Mouse (Mus musculus): Measurements from ENCODE around the gene Gm10273. TPM values are rescaled to one million over a fixed set of nuclear protein-coding genes. Genes with fewer than 3 reads are reported as not detected.
"Not testable (repeated sequence)": the region's sequence is repeated elsewhere in the genome, so short reads cannot be mapped to it uniquely, and the experiment has no call there.

Gene Gm10273
- polyA plus RNA-seq, 1 experiment from 2014 or later = 2.4 TPM

DNA sequence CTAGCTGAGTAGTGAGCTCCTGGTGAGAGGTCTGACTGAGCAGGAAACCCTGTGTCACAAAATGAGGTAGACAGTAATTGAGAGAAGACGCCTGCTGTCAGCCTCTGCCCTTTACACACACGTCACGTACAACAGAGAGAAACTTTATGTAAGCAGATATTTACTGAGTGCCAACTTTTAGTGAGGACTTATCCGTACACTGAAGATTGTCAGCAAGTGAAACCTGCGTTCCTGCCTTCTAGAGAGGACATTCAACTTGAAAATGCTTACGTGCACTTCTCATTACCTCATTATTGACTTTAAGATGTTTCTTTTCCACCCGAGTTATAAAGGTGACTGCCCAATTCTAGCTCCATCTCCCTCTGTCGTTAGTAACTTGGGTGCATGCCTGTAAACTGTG lies 26.7 kb upstream of the Gm10273 start:
- no peak overlapping the region for H3K4me3 ChIP-seq
- no peak for DNase-seq (ENCODE audit: low spot score)
- H3K4me1 ChIP-seq (replicated peaks) = 0 out of 2 replicates have a peak, but pooled peaks cover 6% of the 10 kb centered on the region
- no peaks in the 10 kb centered on the region for H3K27me3 ChIP-seq (ENCODE audit: insufficient read depth, poor library complexity, severe bottlenecking)
- no peaks in the 10 kb centered on the region for H3K9me3 ChIP-seq
- peaks cover 97% of the 10 kb centered on the region for H3K36me3 ChIP-seq
- WGBS = 90% methylated on average over 8 of the region's 8 CpGs
- no peak overlapping the region for H3K27ac ChIP-seq

DNA sequence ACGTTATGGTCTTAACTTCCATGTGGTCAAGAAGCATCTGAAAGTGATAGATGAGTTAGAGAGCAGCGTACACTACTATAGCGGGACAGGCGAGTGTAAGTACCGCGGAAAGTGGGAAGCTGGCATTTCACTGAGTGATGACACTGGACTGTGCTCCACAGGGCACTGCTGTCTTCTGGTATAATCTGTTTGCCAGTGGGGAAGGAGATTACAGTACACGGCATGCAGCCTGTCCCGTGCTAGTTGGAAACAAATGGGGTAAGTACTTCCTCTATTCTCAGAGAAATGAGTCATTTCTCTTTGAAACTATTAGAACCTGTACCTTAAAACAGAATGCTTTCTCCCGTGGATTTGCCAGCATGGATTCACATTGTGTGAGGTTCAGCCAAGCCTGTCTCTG lies 26.0 kb upstream of the Gm10273 start:
- no peak for DNase-seq (ENCODE audit: low spot score)
- Histone ChIP-seq H3K36me3 (peaks cover 97% of the 10 kb centered on the region), H3K4me3 (no peak overlapping the region), H3K9me3 (no peaks in the 10 kb centered on the region), H3K27ac (no peak overlapping the region), H3K4me1 (replicated peaks) (0 out of 2 replicates have a peak, but pooled peaks cover 6% of the 10 kb centered on the region), H3K27me3 (ENCODE audit: insufficient read depth, poor library complexity, severe bottlenecking) (no peaks in the 10 kb centered on the region)
- WGBS = 96% methylated on average over 9 of the region's 9 CpGs

DNA sequence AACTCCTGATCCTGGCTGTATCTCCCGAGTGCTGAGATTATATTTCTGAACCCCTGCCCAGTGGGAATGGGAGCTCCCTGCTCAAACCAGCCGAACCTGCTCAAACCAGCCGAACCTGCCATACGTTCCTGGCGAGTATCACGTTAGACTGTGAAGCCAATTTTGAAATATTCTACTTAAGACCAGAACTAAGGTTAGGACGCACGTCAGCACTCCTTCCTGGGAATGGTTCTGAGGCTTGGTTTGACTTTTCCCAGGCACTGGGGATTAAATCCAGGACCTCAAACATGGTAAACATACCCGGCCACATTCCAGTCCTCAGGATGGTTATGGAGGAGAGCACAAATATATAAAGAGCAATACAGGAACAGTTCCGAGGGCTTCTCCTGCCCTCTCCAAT lies 17.5 kb upstream of the Gm10273 start:
- H3K4me1 ChIP-seq (replicated peaks) = no peaks in the 10 kb centered on the region
- H3K27me3 ChIP-seq (ENCODE audit: insufficient read depth, poor library complexity, severe bottlenecking) = no peaks in the 10 kb centered on the region
- no peak for DNase-seq (ENCODE audit: low spot score)
- H3K27ac ChIP-seq = no peak overlapping the region
- H3K9me3 ChIP-seq = no peaks in the 10 kb centered on the region
- H3K36me3 ChIP-seq = peaks cover 33% of the 10 kb centered on the region
- no peak overlapping the region for H3K4me3 ChIP-seq
- 92% methylated on average over 10 of the region's 10 CpGs for WGBS

DNA sequence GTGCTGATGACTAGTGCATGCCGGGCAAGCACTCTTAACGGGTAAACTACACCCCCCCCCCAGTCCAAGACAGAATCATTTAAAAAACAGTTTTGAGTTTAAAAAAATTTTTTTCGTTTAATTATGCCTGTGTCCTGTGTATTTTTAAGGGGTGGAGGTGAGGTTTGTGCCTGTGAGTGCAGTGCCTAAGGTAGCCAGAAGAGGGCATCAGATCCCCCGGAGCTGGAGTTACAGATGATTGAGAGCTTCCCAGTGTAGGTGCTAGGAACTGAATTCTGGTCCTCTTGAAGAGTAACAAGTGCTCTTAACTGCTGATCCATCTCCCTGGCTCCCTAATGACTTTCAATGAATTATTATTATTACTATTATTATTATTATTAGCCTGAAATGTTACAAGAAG lies 16.7 kb upstream of the Gm10273 start:
- 91% methylated on average over 4 of the region's 4 CpGs for WGBS
- Histone ChIP-seq H3K27ac (no peak overlapping the region), H3K36me3 (peaks cover 26% of the 10 kb centered on the region), H3K9me3 (no peaks in the 10 kb centered on the region), H3K4me3 (no peak overlapping the region), H3K27me3 (ENCODE audit: insufficient read depth, poor library complexity, severe bottlenecking) (no peaks in the 10 kb centered on the region), H3K4me1 (replicated peaks) (no peaks in the 10 kb centered on the region)
- DNase-seq (ENCODE audit: low spot score) = no peak

DNA sequence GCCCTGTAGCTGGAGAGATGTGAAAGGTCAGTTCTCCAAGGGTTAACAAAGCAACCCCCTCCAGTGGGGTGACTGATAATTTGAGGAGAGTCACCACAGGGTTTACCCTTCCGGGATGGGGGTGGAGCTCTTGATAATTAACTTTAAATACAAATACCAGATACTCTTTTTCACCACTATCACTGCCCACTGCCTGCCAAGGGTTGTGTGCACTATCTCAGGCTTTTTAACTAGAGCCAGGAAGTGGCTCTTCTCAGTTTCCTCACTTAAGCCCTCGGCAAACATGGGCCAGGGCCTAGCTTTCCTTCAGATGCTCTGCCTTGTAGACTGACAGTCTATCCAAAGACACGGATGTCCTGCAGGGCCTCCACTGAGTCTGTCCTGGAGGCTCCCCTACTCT lies 15.5 kb upstream of the Gm10273 start:
- WGBS = 64% methylated on average over 3 of the region's 3 CpGs
- Histone ChIP-seq H3K27me3 (ENCODE audit: insufficient read depth, poor library complexity, severe bottlenecking) (no peaks in the 10 kb centered on the region), H3K36me3 (0 out of 2 replicates have a peak, but pooled peaks cover 14% of the 10 kb centered on the region), H3K27ac (no peak overlapping the region), H3K9me3 (no peaks in the 10 kb centered on the region), H3K4me3 (no peak overlapping the region), H3K4me1 (replicated peaks) (no peaks in the 10 kb centered on the region)
- no peak for DNase-seq (ENCODE audit: low spot score)

DNA sequence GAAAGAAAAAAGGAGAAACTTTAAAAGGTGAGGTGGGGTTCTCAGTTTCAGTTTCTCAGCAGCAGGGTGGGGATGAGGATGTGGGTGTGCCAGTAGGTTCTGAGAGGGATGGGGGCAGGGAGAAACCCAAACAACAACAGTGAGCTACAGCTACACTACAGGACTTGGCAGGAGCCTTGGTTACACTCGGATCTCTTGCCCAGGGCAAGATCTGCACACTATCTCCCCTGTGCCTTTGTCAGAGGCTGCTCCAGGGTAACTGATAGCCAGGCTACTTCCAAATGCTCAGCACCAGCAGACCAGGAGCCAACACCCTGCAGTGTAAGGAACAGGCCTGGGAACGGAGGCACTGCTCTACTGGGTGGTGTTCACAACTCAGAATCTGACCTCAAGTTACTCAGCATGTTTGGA lies 15.0 kb upstream of the Gm10273 start:
- 80% methylated on average over 2 of the region's 2 CpGs for WGBS
- no peaks in the 10 kb centered on the region for H3K4me1 ChIP-seq (replicated peaks)
- H3K27ac ChIP-seq = no peak overlapping the region
- no peaks in the 10 kb centered on the region for H3K27me3 ChIP-seq (ENCODE audit: insufficient read depth, poor library complexity, severe bottlenecking)
- H3K36me3 ChIP-seq = 0 out of 2 replicates have a peak, but pooled peaks cover 9% of the 10 kb centered on the region
- no peak for DNase-seq (ENCODE audit: low spot score)
- no peak overlapping the region for H3K4me3 ChIP-seq
- H3K9me3 ChIP-seq = no peaks in the 10 kb centered on the region

DNA sequence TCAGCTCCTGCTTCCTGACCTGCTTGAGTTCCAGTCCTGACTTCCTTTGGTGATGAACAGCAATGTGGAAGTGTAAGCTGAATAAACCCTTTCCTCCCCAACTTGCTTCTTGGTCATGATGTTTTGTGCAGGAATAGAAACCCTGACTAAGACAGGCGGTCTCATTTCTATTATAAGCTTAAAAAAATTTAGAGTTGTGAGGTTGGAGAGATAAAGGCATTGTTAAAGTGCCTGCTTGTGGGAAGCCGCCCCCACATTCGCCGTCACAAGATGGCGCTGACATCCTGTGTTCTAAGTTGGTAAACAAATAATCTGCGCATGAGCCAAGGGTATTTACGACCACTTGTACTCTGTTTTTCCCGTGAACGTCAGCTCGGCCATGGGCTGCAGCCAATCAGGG lies 13.9 kb upstream of the Gm10273 start:
- not testable (repeated sequence) for H3K27me3 ChIP-seq (ENCODE audit: insufficient read depth, poor library complexity, severe bottlenecking); H3K27ac ChIP-seq; H3K4me1 ChIP-seq (replicated peaks); H3K9me3 ChIP-seq; H3K4me3 ChIP-seq; DNase-seq (ENCODE audit: low spot score); H3K36me3 ChIP-seq
- WGBS = 86% methylated on average over 7 of the region's 10 CpGs

DNA sequence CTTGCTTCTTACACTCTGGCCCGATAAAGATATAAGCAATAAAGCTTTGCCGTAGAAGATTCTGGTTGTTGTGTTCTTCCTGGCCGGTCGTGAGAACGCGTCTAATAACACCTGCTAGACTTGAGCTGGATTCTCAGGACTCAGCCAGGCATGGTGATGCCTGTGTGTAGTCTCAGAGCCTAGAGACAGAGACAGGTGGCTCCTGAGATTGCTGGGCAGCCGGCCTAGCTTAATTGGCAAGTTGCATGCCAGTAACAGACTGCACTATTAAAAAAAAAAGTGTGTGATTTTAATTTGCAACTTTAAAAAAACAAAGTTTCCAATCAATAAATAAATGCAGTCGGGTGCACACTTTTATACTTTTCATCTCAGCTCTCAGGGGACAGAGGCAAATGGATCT lies 8.5 kb upstream of the Gm10273 start:
- Histone ChIP-seq H3K27ac (no peak overlapping the region), H3K4me3 (no peak overlapping the region), H3K4me1 (replicated peaks) (no peaks in the 10 kb centered on the region), H3K27me3 (ENCODE audit: insufficient read depth, poor library complexity, severe bottlenecking) (no peaks in the 10 kb centered on the region), H3K36me3 (0 out of 2 replicates have a peak, but pooled peaks cover 4% of the 10 kb centered on the region), H3K9me3 (peaks cover 13% of the 10 kb centered on the region)
- DNase-seq (ENCODE audit: low spot score) = no peak
- WGBS = 92% methylated on average over 8 of the region's 8 CpGs

DNA sequence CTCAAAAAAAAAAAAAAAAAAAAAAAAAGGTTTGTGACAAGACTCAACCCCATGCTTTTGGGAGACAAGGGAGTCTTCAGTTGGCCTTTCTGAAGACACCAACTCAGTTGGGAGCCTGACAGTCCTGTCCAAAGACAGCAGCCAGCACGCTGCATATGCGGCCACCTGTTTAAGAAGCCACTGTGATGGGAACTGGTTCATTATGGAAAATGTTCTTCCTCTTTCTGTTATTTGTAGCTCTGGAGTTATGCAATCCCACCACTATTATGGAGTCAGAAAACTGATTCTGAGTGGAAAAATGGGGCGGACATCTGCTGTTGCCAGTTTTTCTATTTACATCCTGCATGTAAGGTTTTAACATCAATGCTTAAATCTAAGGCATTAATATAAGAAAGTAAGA lies 5.8 kb upstream of the Gm10273 start:
- no peaks in the 10 kb centered on the region for H3K4me1 ChIP-seq (replicated peaks)
- no peak for DNase-seq (ENCODE audit: low spot score)
- WGBS = 96% methylated on average over 3 of the region's 3 CpGs

DNA sequence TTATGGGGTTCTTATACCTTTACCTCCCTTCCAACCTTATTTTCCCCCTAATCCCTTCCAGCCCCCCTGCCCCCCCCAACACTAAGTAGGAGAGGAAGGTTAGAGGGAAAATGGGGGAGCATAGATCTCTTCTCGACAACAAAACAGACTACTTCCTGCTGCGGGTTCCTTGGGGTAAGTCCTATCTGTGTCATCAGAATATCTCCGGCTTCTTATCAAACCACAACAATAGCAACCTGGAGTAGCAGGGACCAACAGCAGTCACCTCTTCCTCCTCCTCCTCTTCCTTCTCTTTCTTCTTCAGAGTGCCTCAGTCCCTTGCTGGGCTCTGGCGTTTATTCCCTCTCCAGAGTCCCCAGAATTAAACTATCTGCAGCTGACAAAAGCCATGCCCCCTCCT lies 3.5 kb upstream of the Gm10273 start:
- no peaks in the 10 kb centered on the region for H3K27me3 ChIP-seq (ENCODE audit: insufficient read depth, poor library complexity, severe bottlenecking)
- DNase-seq (ENCODE audit: low spot score) = no peak
- no peak overlapping the region for H3K27ac ChIP-seq
- 0 out of 2 replicates have a peak, but pooled peaks cover 4% of the 10 kb centered on the region for H3K36me3 ChIP-seq
- peaks cover 13% of the 10 kb centered on the region for H3K9me3 ChIP-seq
- 73% methylated on average over 4 of the region's 4 CpGs for WGBS
- H3K4me3 ChIP-seq = no peak overlapping the region
- no peaks in the 10 kb centered on the region for H3K4me1 ChIP-seq (replicated peaks)

More for the DNA sequence above, 5.8 kb upstream of the Gm10273 start:
- H3K27ac ChIP-seq = no peak overlapping the region
- peaks cover 13% of the 10 kb centered on the region for H3K9me3 ChIP-seq
- H3K36me3 ChIP-seq = 0 out of 2 replicates have a peak, but pooled peaks cover 4% of the 10 kb centered on the region
- no peaks in the 10 kb centered on the region for H3K27me3 ChIP-seq (ENCODE audit: insufficient read depth, poor library complexity, severe bottlenecking)
- no peak overlapping the region for H3K4me3 ChIP-seq

DNA sequence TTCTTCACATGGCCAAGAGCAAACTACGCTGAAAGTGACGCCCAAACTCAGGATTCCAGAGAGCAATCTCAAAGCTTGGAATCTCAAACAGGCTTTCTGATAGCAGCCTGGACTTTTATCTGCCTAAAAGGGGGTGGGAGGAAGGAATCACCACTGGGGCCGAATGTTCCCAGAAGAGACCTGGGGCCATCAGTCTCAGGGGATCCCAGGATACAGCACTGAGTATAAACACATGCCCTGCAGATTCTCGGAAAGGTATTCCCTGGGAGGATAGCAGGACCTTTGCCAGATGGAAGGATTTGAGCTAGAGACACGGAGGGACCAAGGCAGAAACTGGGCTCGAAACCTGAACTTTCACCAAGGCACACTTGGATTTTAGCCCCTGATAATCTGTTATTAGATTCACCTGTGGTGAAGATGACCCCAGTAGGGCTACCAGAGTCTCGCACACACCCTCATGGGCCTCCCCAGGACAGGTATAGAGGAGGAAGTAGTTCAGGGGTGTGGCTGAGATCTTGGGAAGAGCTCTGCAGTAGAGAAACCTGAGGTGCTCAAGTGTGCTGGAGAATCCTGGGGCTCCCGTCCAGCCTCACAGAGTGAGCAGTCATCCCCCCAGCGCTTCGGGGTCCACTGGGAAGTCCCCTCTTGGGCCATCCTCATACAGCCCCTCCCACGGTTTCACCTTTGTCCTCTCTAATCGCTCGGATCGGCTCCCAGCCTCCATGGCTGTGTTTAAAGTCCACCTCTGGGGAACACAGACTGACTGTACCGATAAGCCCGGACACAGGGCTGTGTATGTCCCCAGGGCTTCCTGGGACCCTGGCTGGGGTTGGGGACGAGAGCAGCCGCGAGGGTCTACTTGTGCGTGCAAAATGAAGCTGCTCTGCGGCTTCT lies 7.7 kb downstream of the Gm10273 start, which contains the start of gene Pla2g12b:
Gene Pla2g12b, plus strand, starts transcription at position 762 of the 894 bp plus-strand sequence.
- DNase-seq (ENCODE audit: low spot score) = no peak
- Histone ChIP-seq H3K36me3 (no peaks in the 10 kb centered on the region), H3K4me3 (no peak within 1 kb of the TSS), H3K27me3 (ENCODE audit: insufficient read depth, poor library complexity, severe bottlenecking) (no peaks in the 10 kb centered on the region), H3K9me3 (peaks cover 4% of the 10 kb centered on the region; the same call in 1 of the 2 replicates), H3K27ac (peak within 1 kb of the TSS; percentile 64; the same call in 1 of the 2 replicates), H3K4me1 (replicated peaks) (peaks cover 11% of the 10 kb centered on the region)
- 74% methylated on average over 21 of the region's 21 CpGs for WGBS

DNA sequence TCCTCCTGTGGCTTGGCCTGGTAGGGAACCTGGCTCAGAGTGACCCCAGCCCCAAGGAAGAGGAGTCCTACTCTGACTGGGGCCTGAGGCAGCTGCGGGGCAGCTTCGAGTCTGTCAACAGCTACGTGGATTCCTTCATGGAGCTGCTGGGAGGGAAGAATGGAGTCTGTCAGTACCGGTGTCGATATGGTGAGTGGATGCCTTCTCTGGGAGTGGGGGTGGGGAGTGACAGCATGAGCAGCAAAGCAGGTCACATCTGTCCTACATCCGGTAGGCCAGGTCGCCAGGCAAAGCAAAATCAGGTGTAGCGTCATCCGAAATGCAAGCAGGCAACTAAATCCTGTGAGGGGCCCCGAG lies 8.3 kb downstream of the Gm10273 start:
- H3K27ac ChIP-seq = peak overlapping the region; percentile 64; the same call in 1 of the 2 replicates
- H3K9me3 ChIP-seq = peaks cover 4% of the 10 kb centered on the region; the same call in 1 of the 2 replicates
- H3K4me3 ChIP-seq = no peak overlapping the region
- H3K4me1 ChIP-seq (replicated peaks) = peaks cover 11% of the 10 kb centered on the region
- H3K27me3 ChIP-seq (ENCODE audit: insufficient read depth, poor library complexity, severe bottlenecking) = no peaks in the 10 kb centered on the region
- H3K36me3 ChIP-seq = no peaks in the 10 kb centered on the region
- 66% methylated on average over 10 of the region's 10 CpGs for WGBS
- DNase-seq (ENCODE audit: low spot score) = no peak

DNA sequence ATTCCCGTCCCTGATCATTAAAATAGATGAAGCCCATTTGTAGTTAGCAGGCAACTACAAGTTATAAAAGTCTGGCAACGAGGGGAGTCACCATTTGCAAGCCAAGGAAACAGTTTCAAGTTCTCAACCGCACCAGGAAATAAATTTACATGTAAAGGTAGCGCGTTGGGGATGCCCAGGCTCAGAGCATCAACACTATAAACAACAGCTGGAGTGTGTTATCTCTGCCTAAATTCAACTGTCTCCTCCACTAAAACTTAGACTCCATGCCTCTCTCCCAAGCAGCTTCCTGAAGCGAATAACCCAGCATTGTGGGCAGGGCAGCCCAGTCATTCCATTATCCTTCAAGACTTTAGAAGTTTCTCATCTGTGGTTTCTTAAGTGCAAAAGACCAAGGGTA lies 13.1 kb downstream of the Gm10273 start:
- DNase-seq (ENCODE audit: low spot score) = no peak
- no peaks in the 10 kb centered on the region for H3K9me3 ChIP-seq
- H3K27me3 ChIP-seq (ENCODE audit: insufficient read depth, poor library complexity, severe bottlenecking) = no peaks in the 10 kb centered on the region
- no peak overlapping the region for H3K4me3 ChIP-seq
- H3K36me3 ChIP-seq = no peaks in the 10 kb centered on the region
- H3K4me1 ChIP-seq (replicated peaks) = peaks cover 17% of the 10 kb centered on the region
- WGBS = 74% methylated on average over 6 of the region's 6 CpGs
- no peak overlapping the region for H3K27ac ChIP-seq
